Mouse (Mus musculus): ENCODE measurements around the gene Churc1. TPM values are rescaled to one million over a fixed set of nuclear protein-coding genes. Genes with fewer than 3 reads are reported as not detected.

Gene Churc1
- polyA plus RNA-seq, 1 experiment: 25.6 TPM

DNA sequence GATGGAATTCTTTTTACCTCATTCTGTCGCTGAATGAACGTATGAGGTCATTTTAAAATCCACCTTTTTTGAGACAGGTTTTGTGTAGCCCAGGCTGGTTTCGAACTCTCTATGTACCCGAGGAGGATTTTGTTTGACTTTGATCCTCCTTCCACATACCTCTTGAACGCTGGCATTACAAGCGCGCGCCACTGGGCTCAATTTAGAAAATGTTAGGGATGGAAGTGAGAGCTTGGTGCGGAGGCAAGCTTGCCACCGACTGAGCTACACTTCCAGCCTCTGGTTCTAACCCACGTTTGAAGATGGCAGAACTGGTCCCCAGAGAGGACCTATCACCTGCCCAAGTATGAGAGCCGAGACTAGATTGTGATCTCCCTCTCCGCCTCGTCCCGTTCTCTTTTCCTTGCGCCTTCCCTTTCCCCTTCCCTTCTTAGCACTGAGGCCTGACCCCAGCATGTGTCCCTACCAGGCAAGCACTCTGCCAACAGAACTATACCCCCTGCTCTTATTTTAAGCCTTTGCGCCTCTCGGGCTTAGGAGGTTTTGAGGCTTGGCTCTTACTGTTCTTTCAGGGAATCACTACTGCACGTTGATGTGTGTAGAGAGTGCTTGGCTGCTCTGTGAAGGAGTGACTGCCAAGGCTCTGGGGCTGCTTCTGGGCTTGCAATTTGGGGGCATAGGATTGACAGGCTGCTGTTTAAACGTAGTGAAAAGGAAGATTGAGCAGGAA, 728 bp downstream of the Churc1 start:
- H3K36me3 ChIP-seq (ENCODE audit: control insufficient read depth, insufficient read depth, low read length): no peaks in the 10 kb centered on the region; the same call in 1 of the 2 replicates
- no peaks in the 10 kb centered on the region for H3K27me3 ChIP-seq (ENCODE audit: control insufficient read depth, insufficient read depth, low read length)
- H3K4me1 ChIP-seq (ENCODE audit: control insufficient read depth, insufficient read depth, insufficient read length): peaks cover 6% of the 10 kb centered on the region; the same call in 1 of the 2 replicates
- H3K27ac ChIP-seq (ENCODE audit: insufficient read depth, low read length): peak overlapping the region; percentile 99
- no peak for TF ChIP-seq POLR2A (IDR thresholded peaks at IDR 0.05; ENCODE audit: low read depth, low read length)
- no peak for TF ChIP-seq CTCF (IDR thresholded peaks at IDR 0.05; ENCODE audit: extremely low read depth, insufficient read depth, insufficient read length, insufficient replicate concordance)
- no peak for DNase-seq (ENCODE audit: low read depth in 1 of 2, low spot score in 2 of 2)
- H3K4me3 ChIP-seq (ENCODE audit: extremely low read depth, insufficient read depth, insufficient read length): peak overlapping the region; percentile 82
- 44% methylated on average over 20 of the region's 20 CpGs for WGBS

DNA sequence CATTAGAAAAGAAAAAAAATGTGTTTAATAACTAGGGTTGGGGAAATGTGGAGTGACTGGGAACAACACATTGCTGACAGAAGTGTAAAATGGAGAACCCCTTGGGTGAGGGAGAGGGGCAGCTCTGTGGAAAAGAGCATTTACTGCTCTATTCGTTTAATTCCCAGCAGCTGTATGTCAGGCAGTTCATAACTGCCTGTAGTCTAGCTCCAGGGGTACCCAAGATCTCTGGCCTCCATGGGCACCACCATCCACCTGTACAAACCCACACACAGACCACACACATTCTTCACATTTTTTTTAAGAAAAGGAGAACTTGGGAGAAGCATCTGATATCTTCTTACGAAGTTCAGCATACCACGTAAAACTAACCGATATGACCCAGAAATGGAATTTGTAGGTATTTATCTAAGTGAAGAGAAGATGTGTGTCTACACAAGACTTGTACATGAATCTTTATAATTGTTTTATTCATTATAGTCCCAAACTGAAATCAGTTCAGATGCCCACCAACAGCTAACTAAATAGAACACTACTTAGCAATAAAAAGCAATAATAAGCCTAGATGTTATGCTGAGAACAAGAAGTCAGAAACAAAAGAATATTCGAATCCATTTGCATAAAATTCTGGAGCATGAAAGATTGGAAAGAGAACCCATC, 5.6 kb downstream of the Churc1 start:
- Histone ChIP-seq H3K27me3 (ENCODE audit: control insufficient read depth, insufficient read depth, low read length) (no peaks in the 10 kb centered on the region), H3K27ac (ENCODE audit: insufficient read depth, low read length) (no peak overlapping the region), H3K4me1 (ENCODE audit: control insufficient read depth, insufficient read depth, insufficient read length) (peaks cover 5% of the 10 kb centered on the region; the same call in 1 of the 2 replicates), H3K36me3 (ENCODE audit: control insufficient read depth, insufficient read depth, low read length) (no peaks in the 10 kb centered on the region; the same call in 1 of the 2 replicates), H3K4me3 (ENCODE audit: extremely low read depth, insufficient read depth, insufficient read length) (no peak overlapping the region)
- WGBS: 80% methylated on average over 5 of the region's 5 CpGs
- no peak for DNase-seq (ENCODE audit: low read depth in 1 of 2, low spot score in 2 of 2)
- no peak for TF ChIP-seq POLR2A (IDR thresholded peaks at IDR 0.05; ENCODE audit: low read depth, low read length)
- no peak for TF ChIP-seq CTCF (IDR thresholded peaks at IDR 0.05; ENCODE audit: extremely low read depth, insufficient read depth, insufficient read length, insufficient replicate concordance)

DNA sequence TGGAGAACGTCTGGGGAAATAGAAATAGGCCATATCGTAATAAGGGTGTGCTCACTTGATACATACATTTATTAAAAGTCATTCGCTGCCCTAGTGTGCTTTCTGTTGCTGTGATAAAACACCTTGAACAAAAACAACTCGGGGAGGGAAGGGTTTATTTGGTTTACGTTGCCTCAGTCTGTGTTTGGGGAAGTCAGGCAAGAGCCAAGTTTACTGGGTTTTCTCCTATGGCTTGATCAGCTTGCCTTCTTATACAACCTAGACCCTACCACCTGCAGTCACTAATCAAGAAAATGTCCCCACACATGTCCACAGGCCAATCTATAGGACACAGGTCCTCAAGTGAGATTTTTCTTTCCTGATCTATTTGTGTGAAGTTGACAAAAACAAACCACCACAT, 6.2 kb downstream of the Churc1 start:
- Histone ChIP-seq H3K36me3 (ENCODE audit: control insufficient read depth, insufficient read depth, low read length) (peaks cover 2% of the 10 kb centered on the region; the same call in 1 of the 2 replicates), H3K4me3 (ENCODE audit: extremely low read depth, insufficient read depth, insufficient read length) (no peak overlapping the region), H3K4me1 (ENCODE audit: control insufficient read depth, insufficient read depth, insufficient read length) (no peaks in the 10 kb centered on the region), H3K27ac (ENCODE audit: insufficient read depth, low read length) (no peak overlapping the region), H3K27me3 (ENCODE audit: control insufficient read depth, insufficient read depth, low read length) (no peaks in the 10 kb centered on the region)
- TF ChIP-seq POLR2A (IDR thresholded peaks at IDR 0.05; ENCODE audit: low read depth, low read length) (no peak), CTCF (IDR thresholded peaks at IDR 0.05; ENCODE audit: extremely low read depth, insufficient read depth, insufficient read length, insufficient replicate concordance) (no peak)
- WGBS: 88% methylated on average over 5 of the region's 5 CpGs
- no peak for DNase-seq (ENCODE audit: low read depth in 1 of 2, low spot score in 2 of 2)

DNA sequence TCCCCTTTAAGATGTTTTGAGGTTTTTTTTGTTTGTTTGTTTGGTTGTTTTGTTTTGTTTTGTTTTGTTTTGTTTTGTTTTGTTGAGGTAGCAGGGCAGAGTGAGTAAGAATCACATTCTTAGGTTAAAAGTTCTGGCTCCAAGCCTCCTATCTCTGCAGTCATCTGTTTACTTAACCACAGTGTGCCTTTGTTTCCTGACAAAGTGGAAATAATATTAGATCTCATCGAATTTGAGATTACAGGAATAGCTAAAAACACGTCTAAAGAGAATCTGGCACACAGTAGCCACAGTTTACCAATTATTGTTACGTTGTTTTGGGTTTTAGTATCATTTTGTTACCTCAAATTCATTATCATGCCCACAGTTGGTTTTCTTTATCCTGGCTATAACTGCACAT, 9.3 kb downstream of the Churc1 start:
- Histone ChIP-seq H3K4me1 (ENCODE audit: control insufficient read depth, insufficient read depth, insufficient read length) (no peaks in the 10 kb centered on the region), H3K27ac (ENCODE audit: insufficient read depth, low read length) (no peak overlapping the region), H3K36me3 (ENCODE audit: control insufficient read depth, insufficient read depth, low read length) (peaks cover 3% of the 10 kb centered on the region; the same call in 1 of the 2 replicates), H3K4me3 (ENCODE audit: extremely low read depth, insufficient read depth, insufficient read length) (no peak overlapping the region), H3K27me3 (ENCODE audit: control insufficient read depth, insufficient read depth, low read length) (no peaks in the 10 kb centered on the region)
- TF ChIP-seq POLR2A (IDR thresholded peaks at IDR 0.05; ENCODE audit: low read depth, low read length) (no peak), CTCF (IDR thresholded peaks at IDR 0.05; ENCODE audit: extremely low read depth, insufficient read depth, insufficient read length, insufficient replicate concordance) (no peak)
- no peak for DNase-seq (ENCODE audit: low read depth in 1 of 2, low spot score in 2 of 2)
- WGBS: 53% methylated on average over 3 of the region's 3 CpGs

DNA sequence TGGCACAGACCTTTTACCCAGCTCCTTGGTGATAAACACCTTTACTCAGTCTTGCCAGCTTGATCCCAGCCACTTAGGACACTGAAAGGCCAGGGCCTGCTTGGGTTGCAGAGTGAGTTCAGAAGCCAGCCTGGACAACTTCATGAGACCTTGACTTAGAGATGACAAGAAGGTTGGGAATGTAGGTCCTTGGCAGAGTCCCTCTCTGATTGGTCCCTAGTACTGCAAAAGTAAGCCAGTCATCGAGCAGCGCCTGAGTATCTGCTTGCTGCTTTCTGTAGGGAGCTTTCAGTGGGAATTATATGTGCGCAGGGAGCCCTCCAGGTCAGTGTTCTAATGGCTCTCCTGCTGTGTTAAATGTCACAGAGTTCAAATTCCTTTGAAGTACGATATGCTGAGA, 9.8 kb downstream of the Churc1 start:
- Histone ChIP-seq H3K36me3 (ENCODE audit: control insufficient read depth, insufficient read depth, low read length) (peaks cover 7% of the 10 kb centered on the region; the same call in 1 of the 2 replicates), H3K27me3 (ENCODE audit: control insufficient read depth, insufficient read depth, low read length) (no peaks in the 10 kb centered on the region), H3K4me1 (ENCODE audit: control insufficient read depth, insufficient read depth, insufficient read length) (no peaks in the 10 kb centered on the region), H3K27ac (ENCODE audit: insufficient read depth, low read length) (no peak overlapping the region), H3K4me3 (ENCODE audit: extremely low read depth, insufficient read depth, insufficient read length) (no peak overlapping the region)
- no peak for DNase-seq (ENCODE audit: low read depth in 1 of 2, low spot score in 2 of 2)
- WGBS: 88% methylated on average over 4 of the region's 4 CpGs
- no peak for TF ChIP-seq POLR2A (IDR thresholded peaks at IDR 0.05; ENCODE audit: low read depth, low read length)
- no peak for TF ChIP-seq CTCF (IDR thresholded peaks at IDR 0.05; ENCODE audit: extremely low read depth, insufficient read depth, insufficient read length, insufficient replicate concordance)

DNA sequence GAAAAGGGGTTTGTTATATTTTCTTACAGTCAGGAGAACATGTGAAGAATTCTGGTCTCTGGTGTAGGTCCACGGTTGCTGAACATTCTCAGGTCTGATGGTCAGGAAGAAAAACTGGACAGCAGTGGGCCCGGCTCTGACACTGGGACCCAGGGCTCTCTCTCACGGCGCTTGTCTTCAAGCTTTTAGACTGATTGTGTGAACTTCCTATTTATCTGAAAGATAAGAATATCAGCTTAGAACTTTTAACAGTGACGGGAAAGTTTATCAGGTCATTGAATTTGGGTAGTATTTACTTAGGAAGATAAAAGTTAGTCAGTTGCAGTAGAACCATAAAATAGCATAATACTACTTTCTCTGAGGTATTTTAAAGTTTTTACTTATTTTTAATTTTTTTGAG, 11.6 kb downstream of the Churc1 start:
- Histone ChIP-seq H3K27me3 (ENCODE audit: control insufficient read depth, insufficient read depth, low read length) (no peaks in the 10 kb centered on the region), H3K4me3 (ENCODE audit: extremely low read depth, insufficient read depth, insufficient read length) (no peak overlapping the region), H3K36me3 (ENCODE audit: control insufficient read depth, insufficient read depth, low read length) (peaks cover 13% of the 10 kb centered on the region), H3K27ac (ENCODE audit: insufficient read depth, low read length) (no peak overlapping the region), H3K4me1 (ENCODE audit: control insufficient read depth, insufficient read depth, insufficient read length) (no peaks in the 10 kb centered on the region)
- 91% methylated on average over 5 of the region's 5 CpGs for WGBS
- DNase-seq (ENCODE audit: low read depth in 1 of 2, low spot score in 2 of 2): no peak
- TF ChIP-seq CTCF (IDR thresholded peaks at IDR 0.05; ENCODE audit: extremely low read depth, insufficient read depth, insufficient read length, insufficient replicate concordance) (no peak), POLR2A (IDR thresholded peaks at IDR 0.05; ENCODE audit: low read depth, low read length) (no peak)

DNA sequence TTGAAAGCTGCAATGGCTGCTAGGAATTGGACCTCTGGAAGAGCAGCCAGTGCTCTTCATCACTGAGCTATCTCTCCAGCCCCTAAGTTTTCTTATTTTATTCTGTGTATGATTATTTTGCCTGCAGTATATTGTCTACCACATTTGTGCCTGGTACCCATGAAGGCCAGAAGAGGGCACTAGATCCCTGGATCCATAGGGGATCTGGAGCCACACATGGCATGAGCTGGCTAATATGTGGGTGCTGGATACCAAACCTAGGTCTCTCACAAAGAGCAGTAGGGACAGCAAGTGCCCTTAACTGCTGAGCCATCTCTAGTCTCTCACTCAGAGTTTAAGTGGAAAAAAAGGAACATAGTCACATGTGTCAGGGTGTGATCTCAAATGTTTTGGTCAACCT, 12.5 kb downstream of the Churc1 start:
- Histone ChIP-seq H3K27ac (ENCODE audit: insufficient read depth, low read length) (peak overlapping the region; percentile 25; the same call in 1 of the 2 replicates), H3K4me1 (ENCODE audit: control insufficient read depth, insufficient read depth, insufficient read length) (no peaks in the 10 kb centered on the region), H3K4me3 (ENCODE audit: extremely low read depth, insufficient read depth, insufficient read length) (no peak overlapping the region), H3K36me3 (ENCODE audit: control insufficient read depth, insufficient read depth, low read length) (peaks cover 14% of the 10 kb centered on the region), H3K27me3 (ENCODE audit: control insufficient read depth, insufficient read depth, low read length) (no peaks in the 10 kb centered on the region)
- no peak for DNase-seq (ENCODE audit: low read depth in 1 of 2, low spot score in 2 of 2)
- no peak for TF ChIP-seq CTCF (IDR thresholded peaks at IDR 0.05; ENCODE audit: extremely low read depth, insufficient read depth, insufficient read length, insufficient replicate concordance)
- TF ChIP-seq POLR2A (IDR thresholded peaks at IDR 0.05; ENCODE audit: low read depth, low read length): no peak
